Mouse (Mus musculus) limb, embryonic 10.5 days (tissue): ENCODE data around the gene Lama5. TPM values are rescaled to one million over a fixed set of nuclear protein-coding genes. Genes with fewer than 3 reads are reported as not detected.

ENCODE experiments used
- DNase-seq: peaks from one replicate; pipeline ENCODE4 v3.0.0-alpha.2; 2017; ENCODE audit warnings: low spot score
- H3K27ac ChIP-seq: fragments of 300-500 bp; sonication (generic); 2 replicates; pipeline ENCODE4 v1.5.1; 2016; ENCODE audit warnings: mild to moderate bottlenecking
- H3K27me3 ChIP-seq: fragments of 300-500 bp; sonication (generic); 2 replicates; pipeline ENCODE4 v1.6.1; 2016; ENCODE audit warnings: low read depth, mild to moderate bottlenecking; ENCODE audit not compliant: poor library complexity, severe bottlenecking
- H3K36me3 ChIP-seq: fragments of 300-500 bp; sonication (generic); 2 replicates; pipeline ENCODE4 v1.6.1; 2016; ENCODE audit warnings: mild to moderate bottlenecking, moderate library complexity
- H3K4me1 ChIP-seq: fragments of 300-500 bp; sonication (generic); 2 replicates; pipeline ENCODE4 v1.6.1; 2016
- H3K4me3 ChIP-seq: fragments of 300-500 bp; sonication (generic); 2 replicates; pipeline ENCODE4 v1.5.1; 2016; ENCODE audit warnings: mild to moderate bottlenecking, moderate library complexity
- H3K9me3 ChIP-seq: fragments of 300-500 bp; sonication (generic); replicated peaks from 2 replicates; pipeline ENCODE4 v1.6.1; 2016; ENCODE audit warnings: mild to moderate bottlenecking
- WGBS: fragments of 180-500 bp; shearing (Covaris S2); methylation state at CpG from one replicate; pipeline ENCODE4 v1.1.7; 2016; 5-methylcytosine and 5-hydroxymethylcytosine counted together
- polyA plus RNA-seq: library from polyadenylated mRNA; unstranded; fragments of >200 nt; fragmentation: Nextera tagmentation; extraction: Ambion mirVana; gene quantifications from 2 replicates; pipeline ENCODE4 v1.2.1, GENCODE M21; 2016

Gene Lama5
- polyA plus RNA-seq, 1 experiment from 2014 or later: 18.2 TPM

- peak overlapping the region; percentile 97 for H3K4me3 ChIP-seq
- WGBS: 11% methylated on average over 9 of the region's 9 CpGs
- H3K36me3 ChIP-seq: peaks cover 45% of the 10 kb centered on the region
- DNase-seq: no peak
- no peaks in the 10 kb centered on the region for H3K9me3 ChIP-seq
- peaks cover 23% of the 10 kb centered on the region for H3K4me1 ChIP-seq
- no peaks in the 10 kb centered on the region for H3K27me3 ChIP-seq
- H3K27ac ChIP-seq: peak overlapping the region; percentile 95
Measured at GRCm38 (mm10) chr2:180172152-180172551, 53.5 kb downstream of the Lama5 start.

GRCm38 (mm10) chr2:180171522-180172070 lies 54.1 kb downstream of the Lama5 start:
- peaks cover 39% of the 10 kb centered on the region for H3K36me3 ChIP-seq
- no peak for DNase-seq
- H3K9me3 ChIP-seq: no peaks in the 10 kb centered on the region
- WGBS: under 1% methylated on average over 64 of the region's 80 CpGs
- H3K27me3 ChIP-seq: no peaks in the 10 kb centered on the region
- H3K4me3 ChIP-seq: peak overlapping the region; percentile 97
- H3K27ac ChIP-seq: peak overlapping the region; percentile 95
- H3K4me1 ChIP-seq: peaks cover 23% of the 10 kb centered on the region

GRCm38 (mm10) chr2:180170806-180171521 lies 54.7 kb downstream of the Lama5 start, which contains the start of gene Adrm1:
Gene Adrm1, plus strand, starts transcription at chr2:180171485.
- peak; percentile 99 for DNase-seq
- Histone ChIP-seq H3K27me3 (no peaks in the 10 kb centered on the region), H3K27ac (peak within 1 kb of the TSS; percentile 95), H3K36me3 (peaks cover 34% of the 10 kb centered on the region), H3K9me3 (no peaks in the 10 kb centered on the region), H3K4me1 (peaks cover 23% of the 10 kb centered on the region), H3K4me3 (peak within 1 kb of the TSS; percentile 97)
- WGBS: 4% methylated on average over 41 of the region's 41 CpGs

GRCm38 (mm10) chr2:180170151-180170805 lies 55.4 kb downstream of the Lama5 start:
- no peaks in the 10 kb centered on the region for H3K27me3 ChIP-seq
- WGBS: 88% methylated on average over 11 of the region's 11 CpGs
- peaks cover 27% of the 10 kb centered on the region for H3K36me3 ChIP-seq
- H3K27ac ChIP-seq: peak overlapping the region; percentile 95
- no peak for DNase-seq
- no peaks in the 10 kb centered on the region for H3K9me3 ChIP-seq
- peak overlapping the region; percentile 97 for H3K4me3 ChIP-seq
- peaks cover 23% of the 10 kb centered on the region for H3K4me1 ChIP-seq

GRCm38 (mm10) chr2:180166869-180167268 lies 58.8 kb downstream of the Lama5 start:
- 85% methylated on average over 2 of the region's 2 CpGs for WGBS
- no peak for DNase-seq
- H3K36me3 ChIP-seq: no peaks in the 10 kb centered on the region; the same call in 1 of the 2 replicates
- H3K4me1 ChIP-seq: peaks cover 10% of the 10 kb centered on the region; the same call in 1 of the 2 replicates
- H3K4me3 ChIP-seq: no peak overlapping the region
- H3K9me3 ChIP-seq: no peaks in the 10 kb centered on the region
- no peak overlapping the region for H3K27ac ChIP-seq
- H3K27me3 ChIP-seq: no peaks in the 10 kb centered on the region

- no peak overlapping the region for H3K27ac ChIP-seq
- WGBS: 89% methylated on average over 2 of the region's 2 CpGs
- DNase-seq: no peak
- no peaks in the 10 kb centered on the region for H3K27me3 ChIP-seq
- H3K4me1 ChIP-seq: peaks cover 8% of the 10 kb centered on the region; the same call in 1 of the 2 replicates
- H3K4me3 ChIP-seq: no peak overlapping the region
- H3K36me3 ChIP-seq: peaks cover 7% of the 10 kb centered on the region
- no peaks in the 10 kb centered on the region for H3K9me3 ChIP-seq
Measured at GRCm38 (mm10) chr2:180165855-180166254, 59.8 kb downstream of the Lama5 start.

GRCm38 (mm10) chr2:180158627-180159026 lies 67.0 kb downstream of the Lama5 start:
- Histone ChIP-seq H3K4me1 (0 out of 2 replicates have a peak, but pooled peaks cover 4% of the 10 kb centered on the region), H3K9me3 (no peaks in the 10 kb centered on the region), H3K36me3 (peaks cover 47% of the 10 kb centered on the region), H3K27me3 (no peaks in the 10 kb centered on the region), H3K4me3 (no peak overlapping the region), H3K27ac (no peak overlapping the region)
- WGBS: 89% methylated on average over 3 of the region's 3 CpGs
- DNase-seq: no peak

GRCm38 (mm10) chr2:180154796-180155195 lies 70.9 kb downstream of the Lama5 start:
- DNase-seq: no peak
- H3K27ac ChIP-seq: no peak overlapping the region
- no peaks in the 10 kb centered on the region for H3K9me3 ChIP-seq
- H3K4me3 ChIP-seq: no peak overlapping the region
- 67% methylated on average over 3 of the region's 3 CpGs for WGBS
- no peaks in the 10 kb centered on the region for H3K4me1 ChIP-seq
- peaks cover 54% of the 10 kb centered on the region for H3K36me3 ChIP-seq
- H3K27me3 ChIP-seq: no peaks in the 10 kb centered on the region

GRCm38 (mm10) chr2:180148551-180148950 lies 77.1 kb downstream of the Lama5 start:
- WGBS: 89% methylated on average over 9 of the region's 9 CpGs
- Histone ChIP-seq H3K36me3 (peaks cover 45% of the 10 kb centered on the region), H3K27ac (no peak overlapping the region), H3K4me3 (no peak overlapping the region), H3K4me1 (no peaks in the 10 kb centered on the region), H3K9me3 (no peaks in the 10 kb centered on the region), H3K27me3 (no peaks in the 10 kb centered on the region)
- no peak for DNase-seq

- Histone ChIP-seq H3K36me3 (peaks cover 42% of the 10 kb centered on the region), H3K27me3 (no peaks in the 10 kb centered on the region), H3K4me1 (no peaks in the 10 kb centered on the region), H3K27ac (no peak overlapping the region), H3K9me3 (no peaks in the 10 kb centered on the region), H3K4me3 (no peak overlapping the region)
- 91% methylated on average over 6 of the region's 6 CpGs for WGBS
- DNase-seq: no peak
Measured at GRCm38 (mm10) chr2:180147379-180147778, 78.3 kb downstream of the Lama5 start.

- Histone ChIP-seq H3K27me3 (no peaks in the 10 kb centered on the region), H3K9me3 (no peaks in the 10 kb centered on the region), H3K27ac (no peak overlapping the region), H3K4me3 (no peak overlapping the region), H3K4me1 (no peaks in the 10 kb centered on the region), H3K36me3 (peaks cover 41% of the 10 kb centered on the region)
- WGBS: 92% methylated on average over 2 of the region's 2 CpGs
- DNase-seq: no peak
Measured at GRCm38 (mm10) chr2:180146091-180146490, 79.6 kb downstream of the Lama5 start.

GRCm38 (mm10) chr2:180135414-180135813 lies 90.2 kb downstream of the Lama5 start:
- Histone ChIP-seq H3K36me3 (peaks cover 8% of the 10 kb centered on the region), H3K4me3 (no peak overlapping the region), H3K4me1 (no peaks in the 10 kb centered on the region), H3K27me3 (no peaks in the 10 kb centered on the region), H3K27ac (no peak overlapping the region), H3K9me3 (no peaks in the 10 kb centered on the region)
- 88% methylated on average over 5 of the region's 5 CpGs for WGBS
- no peak for DNase-seq

GRCm38 (mm10) chr2:180133911-180134310 lies 91.7 kb downstream of the Lama5 start:
- H3K4me3 ChIP-seq: no peak overlapping the region
- no peaks in the 10 kb centered on the region for H3K27me3 ChIP-seq
- peaks cover 8% of the 10 kb centered on the region for H3K36me3 ChIP-seq
- no peak for DNase-seq
- H3K27ac ChIP-seq: no peak overlapping the region
- WGBS: 80% methylated on average over 3 of the region's 3 CpGs
- H3K4me1 ChIP-seq: no peaks in the 10 kb centered on the region
- H3K9me3 ChIP-seq: no peaks in the 10 kb centered on the region
